Mouse (Mus musculus): Measurements from ENCODE around the gene Cgas. TPM values are rescaled to one million over a fixed set of nuclear protein-coding genes. Genes with fewer than 3 reads are reported as not detected.

Cgas gene
- total RNA-seq, 2 experiments from 2014 or later: 0.53 to 0.77 TPM

- intact Hi-C loops (cut with DNase I): no loop called here
- DNase-seq (ENCODE audit: low spot score in 2 of 2): peak; percentile 18 to 31
These were observed 47.2 kb downstream of the Cgas start, which contains the start of gene Ddx43 for GRCm38 (mm10) chr9:78395630-78396351. TSS of gene Ddx43 (plus strand) at chr9:78395777.

- no peak for DNase-seq (ENCODE audit: low spot score in 2 of 2)
- intact Hi-C loops (cut with DNase I): no loop called here
These were observed 47.8 kb downstream of the Cgas start for GRCm38 (mm10) chr9:78395244-78395629.

GRCm38 (mm10) chr9:78394602-78395001, 48.4 kb downstream of the Cgas start:
- DNase-seq (ENCODE audit: low spot score in 2 of 2): peak in 1 of 2 experiments; percentile 4
- intact Hi-C loops (cut with DNase I): no loop called here

GRCm38 (mm10) chr9:78393741-78394140, 49.3 kb downstream of the Cgas start:
- no peak for DNase-seq (ENCODE audit: low spot score in 2 of 2)
- intact Hi-C loops (cut with DNase I): no loop called here

- intact Hi-C loops (cut with DNase I): no loop called here
- no peak for DNase-seq (ENCODE audit: low spot score in 2 of 2)
These were observed 53.1 kb downstream of the Cgas start for GRCm38 (mm10) chr9:78389981-78390380.

- intact Hi-C loops (cut with DNase I): no loop called here
- DNase-seq (ENCODE audit: low spot score in 2 of 2): no peak
These were observed 56.1 kb downstream of the Cgas start for GRCm38 (mm10) chr9:78386947-78387346.

GRCm38 (mm10) chr9:78385893-78386292, 57.1 kb downstream of the Cgas start:
- DNase-seq (ENCODE audit: low spot score in 2 of 2): no peak
- intact Hi-C loops (cut with DNase I): no loop called here

Small RNA genes within 50 kb of the gene (microRNA-seq; reads per million reads assigned to microRNA genes)
- gene Gm26377: 0 reads per million in 2 experiments

Other genes starting within 250 kb of the Cgas start
- gene Gsta1, start 212.6 kb downstream of the Cgas start, total RNA-seq (2021): not detected
- gene Gm3776, start 186.1 kb downstream of the Cgas start, total RNA-seq (2021): not detected
- not detected for gene Gm10639, start 153.3 kb downstream of the Cgas start, total RNA-seq (2021)
- not detected for gene Omt2a, start 128.4 kb downstream of the Cgas start, total RNA-seq (2021)
- not detected for gene Omt2b, start 115.6 kb downstream of the Cgas start, total RNA-seq (2021)
- gene Gsta2, start 87.4 kb downstream of the Cgas start, total RNA-seq (2021): not detected
- gene Dppa5a, start 75.1 kb downstream of the Cgas start, total RNA-seq (2021): not detected
- gene Ooep, start 64.5 kb downstream of the Cgas start, total RNA-seq (2021): not detected
- not detected for gene Ddx43, start 47.5 kb downstream of the Cgas start, total RNA-seq (2021)
- 10 to 100 TPM; 24.1 to 26.6 TPM for gene Mto1, start 5.0 kb upstream of the Cgas start, total RNA-seq (2021)
- 1 to 10 TPM in 1 of 2 experiments, under 1 TPM in 1; 0.74 to 1.3 TPM for gene Gm17324, start 5.5 kb upstream of the Cgas start, total RNA-seq (2021)
- gene Eef1a1, start 45.9 kb upstream of the Cgas start, total RNA-seq (2021): 1,000 to 10,000 TPM; 2,769 to 2,846 TPM
- 10 to 100 TPM; 17.6 to 19.2 TPM for gene Slc17a5, start 144.8 kb upstream of the Cgas start, total RNA-seq (2021)
- 1 to 10 TPM in 1 of 2 experiments, under 1 TPM in 1; 0.64 to 1.2 TPM for gene Cd109, start 172.3 kb upstream of the Cgas start, total RNA-seq (2021)